8 mouse cellular contexts compared by ENCODE assay signal in the genomic region with DNA sequence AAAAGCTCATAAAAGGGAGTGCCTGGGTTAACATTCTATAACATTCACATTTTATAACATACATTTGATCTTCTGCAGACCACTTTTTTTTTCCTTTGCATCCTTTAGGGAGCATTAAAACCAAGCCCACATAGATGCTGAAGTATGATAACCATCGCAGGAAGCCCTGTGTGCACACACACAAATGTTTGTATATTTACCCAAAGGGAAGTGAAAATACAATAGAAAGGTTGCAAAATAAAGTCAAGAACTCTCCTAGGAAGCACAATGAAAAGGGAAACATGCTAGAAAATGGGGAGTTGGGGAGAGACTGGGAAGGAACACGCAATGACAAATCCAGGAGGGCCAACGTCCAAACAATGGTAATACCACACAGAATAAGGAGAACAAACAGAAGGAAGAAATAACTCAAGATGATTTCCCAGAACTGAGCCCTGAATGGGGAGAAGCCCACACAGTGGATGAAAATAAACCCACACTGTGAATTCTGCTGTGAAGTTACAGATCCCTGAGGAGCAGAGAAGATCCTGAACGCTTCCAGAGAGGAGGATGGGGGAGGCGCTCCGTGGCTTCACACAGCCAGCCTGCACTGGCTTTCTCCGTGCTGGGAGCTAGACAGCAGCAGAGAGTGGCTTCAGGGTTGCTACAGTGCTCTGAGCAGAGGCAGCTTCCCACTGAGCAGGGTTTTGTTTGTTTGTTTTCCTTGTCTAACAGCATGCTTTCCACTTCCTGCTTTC. TPM values are rescaled to one million over a fixed set of nuclear protein-coding genes. Genes with fewer than 3 reads are reported as not detected.
DNase-seq lines count a peak whose midpoint lies in the region; ATAC-seq lines count a peak whose summit lies in the region.

No protein-coding gene starts in this region.

- no peaks in the 10 kb centered on the region for H3K36me3 ChIP-seq in lung, embryonic 15.5 days
- no peaks in the 10 kb centered on the region for H3K36me3 ChIP-seq in embryonic facial prominence, embryonic 14.5 days (ENCODE audit: control insufficient read depth, insufficient read depth, low read length)

- H3K4me2 ChIP-seq in lung, embryonic 15.5 days: no peak overlapping the region
- H3K4me2 ChIP-seq in embryonic facial prominence, embryonic 14.5 days (ENCODE audit: low read depth, low read length): no peak overlapping the region

- no peak overlapping the region for H3K9ac ChIP-seq in lung, embryonic 15.5 days
- H3K9ac ChIP-seq in embryonic facial prominence, embryonic 14.5 days (ENCODE audit: low read depth, low read length): no peak overlapping the region

- 21% methylated on average over 7 of the region's 7 CpGs for WGBS in lung, embryonic 15.5 days
- WGBS in embryonic facial prominence, embryonic 14.5 days: 27% methylated on average over 7 of the region's 7 CpGs

- no peaks in the 10 kb centered on the region for H3K9me3 ChIP-seq in lung, embryonic 15.5 days
- no peaks in the 10 kb centered on the region for H3K9me3 ChIP-seq in embryonic facial prominence, embryonic 14.5 days (ENCODE audit: control insufficient read depth, low read length)

- DNase-seq in lung, postnatal 14 days: no peak
- DNase-seq in embryonic facial prominence, embryonic 14.5 days (ENCODE audit: low spot score): peak; percentile 42
- DNase-seq in heart, postnatal 14 days: peak; percentile 20 to 24
- peak; percentile 15 for DNase-seq in liver
- DNase-seq in right cerebral cortex, postnatal 36 days (ENCODE audit: low spot score in 2 of 2): peak; percentile 80 to 89
- no peak for DNase-seq in adrenal gland, postnatal 4 days (ENCODE audit: low spot score in 2 of 2)
- DNase-seq in c-Kit-positive CD71-positive TER-119-positive erythroid progenitor cells, embryonic 14.5 days (ENCODE audit: low spot score): no peak

- H3K4me3 ChIP-seq in lung, embryonic 15.5 days: no peak overlapping the region
- no peak overlapping the region for H3K4me3 ChIP-seq in embryonic facial prominence, embryonic 14.5 days (ENCODE audit: low read depth, low read length)

- intact Hi-C loops in heart, postnatal 14 days (cut with DNase I): loop anchor here (10.0 kb wide), 1 partner anchor 647 kb away; no protein-coding TSS in a partner anchor

- H3K27ac ChIP-seq in lung, embryonic 15.5 days: peak overlapping the region; percentile 70
- 0 out of 2 replicates have a peak overlapping the region, but pooled peaks have one; percentile 2 for H3K27ac ChIP-seq in embryonic facial prominence, embryonic 14.5 days (replicated peaks; ENCODE audit: low read depth, low read length)

- peak; percentile 76; the same call in 1 of the 2 replicates for ATAC-seq in lung, embryonic 15.5 days (ENCODE audit: borderline replicate concordance, extremely low read depth, low FRiP score, low TSS enrichment)
- ATAC-seq in embryonic facial prominence, embryonic 14.5 days (ENCODE audit: low read depth): peak; percentile 71

- no peaks in the 10 kb centered on the region for H3K27me3 ChIP-seq in lung, embryonic 15.5 days
- H3K27me3 ChIP-seq in embryonic facial prominence, embryonic 14.5 days (replicated peaks; ENCODE audit: control insufficient read depth, insufficient read depth, low read length): no peaks in the 10 kb centered on the region

- peaks cover 37% of the 10 kb centered on the region for H3K4me1 ChIP-seq in lung, embryonic 15.5 days
- H3K4me1 ChIP-seq in embryonic facial prominence, embryonic 14.5 days (ENCODE audit: control insufficient read depth, insufficient read depth, low read length): peaks cover 5% of the 10 kb centered on the region; the same call in 1 of the 2 replicates

RNA-seq across cellular contexts. Expression of gene Dgkh, which starts 54.6 kb away (rescaled TPM):
- polyA plus RNA-seq in lung, embryonic 15.5 days (2015; fragmentation: Nextera tagmentation; extraction: Ambion mirVana): 2.2 and 2.3 TPM in 2 replicates
- 4.4 TPM in 2 replicates for polyA plus RNA-seq in embryonic facial prominence, embryonic 14.5 days (2014; fragmentation: Nextera tagmentation; extraction: Ambion mirVana)
- 10 to 100 TPM; 10.5 to 12.3 TPM for total RNA-seq in heart, postnatal 14 days (2021)
- total RNA-seq in adrenal gland, postnatal 4 days (2021): 10 to 100 TPM in 1 of 2 experiments, 1 to 10 TPM in 1; 9.9 to 12.1 TPM

Comparison
In these comparisons a context has a peak if more than half of its experiments do, and no peak if none do; other contexts are left out.
1. DNase-seq: peak in embryonic facial prominence, embryonic 14.5 days (single experiment), heart, postnatal 14 days (2 of 2), liver (single experiment) and right cerebral cortex, postnatal 36 days (2 of 2); none in lung, postnatal 14 days (single experiment), adrenal gland, postnatal 4 days (0 of 2) and c-Kit-positive CD71-positive TER-119-positive erythroid progenitor cells, embryonic 14.5 days (single experiment).